Mouse (Mus musculus) CH12.LX (cell line): ENCODE data around the gene Mpzl2.

Experiments
- CHD1 ChIP-seq: IDR thresholded peaks from 2 replicates; pipeline ENCODE4 v1.6.1; 2012; ENCODE audit warnings: low read depth, low read length, improper control_type of control experiment, inconsistent platforms
- CTCF ChIP-seq, 2 experiments: IDR thresholded peaks in 1 of 2; conservative IDR thresholded peaks in 1 of 2; 2 replicates each; pipeline ENCODE4 v1.5.1; 2011 to 2012; ENCODE audit warnings: low read depth in 2 of 2, low read length in 2 of 2, improper control_type of control experiment in 1 of 2, inconsistent platforms in 1 of 2, mild to moderate bottlenecking in 1 of 2, moderate library complexity in 1 of 2
- EP300 ChIP-seq: IDR thresholded peaks from 2 replicates; pipeline ENCODE4 v1.6.1; 2011; ENCODE audit warnings: low read length, improper control_type of control experiment
- JUN ChIP-seq: IDR thresholded peaks from 2 replicates; pipeline ENCODE4 v1.6.1; 2011; ENCODE audit warnings: low read depth, mild to moderate bottlenecking, low read length, improper control_type of control experiment, moderate library complexity; ENCODE audit not compliant: insufficient read depth
- MAX ChIP-seq: IDR thresholded peaks from 2 replicates; pipeline ENCODE4 v1.6.1; 2011; ENCODE audit warnings: low read length, improper control_type of control experiment
- MEF2A ChIP-seq: IDR thresholded peaks from 2 replicates; pipeline ENCODE4 v1.6.1; 2014; ENCODE audit warnings: low read depth, mild to moderate bottlenecking, inconsistent platforms, low read length, improper control_type of control experiment, borderline replicate concordance
- MXI1 ChIP-seq: IDR thresholded peaks from 2 replicates; pipeline ENCODE4 v1.6.1; 2011; ENCODE audit warnings: mild to moderate bottlenecking, low read depth, low read length, improper control_type of control experiment
- SIN3A ChIP-seq: IDR thresholded peaks from 2 replicates; pipeline ENCODE4 v1.6.1; 2012; ENCODE audit warnings: low read length, improper control_type of control experiment, inconsistent platforms
- TBP ChIP-seq: conservative IDR thresholded peaks from 2 replicates; pipeline ENCODE4 v1.6.1; 2011; ENCODE audit warnings: low read depth, low read length, improper control_type of control experiment
- USF1 ChIP-seq: IDR thresholded peaks from 2 replicates; pipeline ENCODE4 v1.6.1; 2014; ENCODE audit warnings: low read depth, mild to moderate bottlenecking, inconsistent platforms, low read length, improper control_type of control experiment
- USF2 ChIP-seq: conservative IDR thresholded peaks from 2 replicates; pipeline ENCODE4 v1.6.1; 2011; ENCODE audit warnings: low read depth, low read length, improper control_type of control experiment

DNA sequence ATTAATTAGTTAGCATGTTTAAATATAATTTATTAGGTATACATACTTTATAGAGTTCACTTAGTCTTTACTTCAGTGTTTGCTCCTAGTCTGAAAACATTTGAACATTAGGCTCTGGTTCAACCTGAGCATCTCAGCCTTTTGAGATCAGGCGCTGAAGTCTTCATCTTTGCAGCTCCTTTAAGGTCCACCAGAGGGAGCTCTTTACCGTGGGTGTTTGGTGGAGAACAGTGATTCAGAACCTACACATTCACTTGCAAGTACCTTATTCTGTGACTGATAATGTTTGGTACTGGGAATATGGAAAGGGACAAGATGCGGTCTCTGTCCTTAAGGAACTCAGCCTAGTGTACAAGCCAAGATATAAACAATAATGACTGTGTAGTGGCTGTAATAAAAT is 16.8 kb upstream of the Mpzl2 start:
- TF ChIP-seq USF2 (no peak), CTCF (conservative IDR thresholded peaks at IDR 0.05 in 1 of 2, IDR thresholded peaks at IDR 0.05 in 1 of 2; ENCODE audit: low read depth in 2 of 2, low read length in 2 of 2) (peak; percentile 82 to 99), MAX (no peak), EP300 (no peak), SIN3A (no peak), MEF2A (no peak), MXI1 (no peak), JUN (no peak), TBP (no peak), CHD1 (no peak), USF1 (no peak)
